Mouse (Mus musculus) intestine, embryonic 14.5 days (tissue): Measurements from ENCODE around the gene Bnipl. TPM values are rescaled to one million over a fixed set of nuclear protein-coding genes. Genes with fewer than 3 reads are reported as not detected.

ENCODE experiments used
- ATAC-seq: fragments of 200-750 bp; cut with Nextera tagmentation; replicated peaks from 2 replicates; pipeline ENCODE4 v1.8.0; 2017; ENCODE audit warnings: low read depth, moderate number of reproducible peaks, moderate TSS enrichment, moderate library complexity; ENCODE audit not compliant: low FRiP score, low TSS enrichment
- DNase-seq: peaks from one replicate; pipeline ENCODE4 v3.0.0-alpha.2; 2018; ENCODE audit warnings: low spot score
- H3K27ac ChIP-seq: fragments of 300-500 bp; sonication (generic); 2 replicates; pipeline ENCODE4 v1.5.1; 2014; ENCODE audit warnings: low read depth, mild to moderate bottlenecking, control low read depth
- H3K27me3 ChIP-seq: fragments of 300-500 bp; sonication (generic); replicated peaks from 2 replicates; pipeline ENCODE4 v1.6.1; 2014; ENCODE audit warnings: low read length, control low read depth; ENCODE audit not compliant: control insufficient read depth, insufficient read depth
- H3K36me3 ChIP-seq: fragments of 300-500 bp; sonication (generic); 2 replicates; pipeline ENCODE4 v1.6.1; 2014; ENCODE audit warnings: low read length, control low read depth; ENCODE audit not compliant: control insufficient read depth, insufficient read depth
- H3K4me1 ChIP-seq: fragments of 300-500 bp; sonication (generic); replicated peaks from 2 replicates; pipeline ENCODE4 v1.6.1; 2014; ENCODE audit warnings: low read length, control low read depth, mixed read lengths; ENCODE audit not compliant: control insufficient read depth, insufficient read depth
- H3K4me2 ChIP-seq: fragments of 300-500 bp; sonication (generic); 2 replicates; pipeline ENCODE4 v1.6.1; 2014; ENCODE audit warnings: low read length
- H3K4me3 ChIP-seq: fragments of 300-500 bp; sonication (generic); 2 replicates; pipeline ENCODE4 v1.5.1; 2014; ENCODE audit warnings: low read depth, low read length, control low read depth, mixed read lengths
- H3K9ac ChIP-seq: fragments of 300-500 bp; sonication (generic); 2 replicates; pipeline ENCODE4 v1.6.1; 2014; ENCODE audit warnings: mild to moderate bottlenecking, low read length
- H3K9me3 ChIP-seq: fragments of 300-500 bp; sonication (generic); 2 replicates; pipeline ENCODE4 v1.6.1; 2016; ENCODE audit warnings: low read length, control low read depth; ENCODE audit not compliant: control insufficient read depth
- WGBS: fragments of 180-500 bp; shearing (Covaris S2); extraction: QIAGEN DNeasy Blood & Tissue Kit; methylation state at CpG from one replicate; pipeline ENCODE4 v1.1.7; 2014; 5-methylcytosine and 5-hydroxymethylcytosine counted together
- polyA plus RNA-seq: library from polyadenylated mRNA; unstranded; fragments of >200 nt; fragmentation: Nextera tagmentation; extraction: Ambion mirVana; gene quantifications from 2 replicates; pipeline ENCODE4 v1.2.1, GENCODE M21; 2014

The Bnipl gene
- polyA plus RNA-seq, 1 experiment from 2014 or later, result 1.0 TPM

- H3K9me3 ChIP-seq, result no peaks in the 10 kb centered on the region
- no peak for DNase-seq
- WGBS, result 84% methylated on average over 12 of the region's 12 CpGs
- H3K9ac ChIP-seq, result no peak overlapping the region
- H3K4me1 ChIP-seq, result no peaks in the 10 kb centered on the region
- H3K36me3 ChIP-seq, result peaks cover 25% of the 10 kb centered on the region
- H3K4me3 ChIP-seq, result no peak overlapping the region
- no peaks in the 10 kb centered on the region for H3K27me3 ChIP-seq
- no peak for ATAC-seq
- no peak overlapping the region for H3K27ac ChIP-seq
- H3K4me2 ChIP-seq, result no peak overlapping the region
Measured at GRCm38 (mm10) chr3:95239971-95240370, 11.0 kb downstream of the Bnipl start.

- H3K36me3 ChIP-seq, result peaks cover 35% of the 10 kb centered on the region
- ATAC-seq (no peak), DNase-seq (no peak)
- no peak overlapping the region for H3K9ac ChIP-seq
- no peak overlapping the region for H3K4me2 ChIP-seq
- 85% methylated on average over 6 of the region's 6 CpGs for WGBS
- H3K4me1 ChIP-seq, result no peaks in the 10 kb centered on the region
- no peak overlapping the region for H3K4me3 ChIP-seq
- H3K27ac ChIP-seq, result no peak overlapping the region
- H3K27me3 ChIP-seq, result no peaks in the 10 kb centered on the region
- no peaks in the 10 kb centered on the region for H3K9me3 ChIP-seq
Measured at GRCm38 (mm10) chr3:95239022-95239421, 12.0 kb downstream of the Bnipl start.

GRCm38 (mm10) chr3:95237541-95238099, 13.4 kb downstream of the Bnipl start:
- Histone ChIP-seq H3K9ac (no peak overlapping the region), H3K4me1 (no peaks in the 10 kb centered on the region), H3K27me3 (no peaks in the 10 kb centered on the region), H3K4me2 (no peak overlapping the region), H3K4me3 (no peak overlapping the region), H3K9me3 (no peaks in the 10 kb centered on the region), H3K36me3 (peaks cover 49% of the 10 kb centered on the region), H3K27ac (no peak overlapping the region)
- no peak for DNase-seq
- 88% methylated on average over 8 of the region's 8 CpGs for WGBS
- no peak for ATAC-seq

GRCm38 (mm10) chr3:95235386-95236301, 15.3 kb downstream of the Bnipl start:
- no peak for ATAC-seq
- H3K4me1 ChIP-seq, result peaks cover 8% of the 10 kb centered on the region
- no peak for DNase-seq
- no peaks in the 10 kb centered on the region for H3K27me3 ChIP-seq
- H3K27ac ChIP-seq, result no peak overlapping the region
- peaks cover 63% of the 10 kb centered on the region for H3K36me3 ChIP-seq
- WGBS, result 88% methylated on average over 23 of the region's 23 CpGs
- no peaks in the 10 kb centered on the region for H3K9me3 ChIP-seq
- H3K4me2 ChIP-seq, result no peak overlapping the region
- no peak overlapping the region for H3K9ac ChIP-seq
- no peak overlapping the region for H3K4me3 ChIP-seq

GRCm38 (mm10) chr3:95233303-95233980, 17.6 kb downstream of the Bnipl start:
- no peak for ATAC-seq
- Histone ChIP-seq H3K27me3 (no peaks in the 10 kb centered on the region), H3K36me3 (peaks cover 63% of the 10 kb centered on the region), H3K27ac (no peak overlapping the region), H3K4me2 (no peak overlapping the region), H3K9me3 (no peaks in the 10 kb centered on the region), H3K9ac (no peak overlapping the region), H3K4me1 (peaks cover 19% of the 10 kb centered on the region), H3K4me3 (no peak overlapping the region)
- 88% methylated on average over 16 of the region's 16 CpGs for WGBS
- DNase-seq, result no peak

- WGBS, result 75% methylated on average over 7 of the region's 7 CpGs
- no peak overlapping the region for H3K27ac ChIP-seq
- H3K27me3 ChIP-seq, result no peaks in the 10 kb centered on the region
- DNase-seq (no peak), ATAC-seq (no peak)
- no peak overlapping the region for H3K4me3 ChIP-seq
- peaks cover 57% of the 10 kb centered on the region for H3K36me3 ChIP-seq
- no peak overlapping the region for H3K9ac ChIP-seq
- peaks cover 19% of the 10 kb centered on the region for H3K4me1 ChIP-seq
- no peaks in the 10 kb centered on the region for H3K9me3 ChIP-seq
- H3K4me2 ChIP-seq, result no peak overlapping the region
Measured at GRCm38 (mm10) chr3:95232771-95233170, 18.2 kb downstream of the Bnipl start.

GRCm38 (mm10) chr3:95231298-95232221, 19.4 kb downstream of the Bnipl start, which contains the start of gene Mllt11:
Gene Mllt11, minus strand, starts transcription at chr3:95232171.
- Histone ChIP-seq H3K4me2 (peak within 1 kb of the TSS; percentile 90), H3K36me3 (peaks cover 54% of the 10 kb centered on the region), H3K27ac (no peak within 1 kb of the TSS; the same call in 1 of the 2 replicates), H3K4me3 (peak within 1 kb of the TSS; percentile 85; the same call in 1 of the 2 replicates), H3K27me3 (no peaks in the 10 kb centered on the region), H3K9me3 (no peaks in the 10 kb centered on the region), H3K4me1 (peaks cover 23% of the 10 kb centered on the region), H3K9ac (peak within 1 kb of the TSS; percentile 60)
- no peak for ATAC-seq
- no peak for DNase-seq
- 83% methylated on average over 13 of the region's 13 CpGs for WGBS
